Mouse (Mus musculus) limb, embryonic 13.5 days (tissue): Measurements from ENCODE around the gene Trim2. TPM values are rescaled to one million over a fixed set of nuclear protein-coding genes. Genes with fewer than 3 reads are reported as not detected.

Experiments
- ATAC-seq: fragments of 200-750 bp; cut with Nextera tagmentation; 2 replicates; pipeline ENCODE4 v1.8.0; 2017; ENCODE audit warnings: low read depth, moderate number of reproducible peaks, moderate TSS enrichment; ENCODE audit not compliant: low FRiP score
- H3K27ac ChIP-seq: fragments of 300-500 bp; sonication (generic); 2 replicates; pipeline ENCODE4 v1.5.1; 2015; ENCODE audit warnings: inconsistent platforms, mild to moderate bottlenecking, moderate library complexity
- H3K27me3 ChIP-seq: fragments of 300-500 bp; sonication (generic); 2 replicates; pipeline ENCODE4 v1.6.1; 2015; ENCODE audit warnings: mild to moderate bottlenecking, inconsistent platforms
- H3K36me3 ChIP-seq: fragments of 300-500 bp; sonication (generic); 2 replicates; pipeline ENCODE4 v1.6.1; 2015; ENCODE audit warnings: inconsistent platforms, mild to moderate bottlenecking, moderate library complexity
- H3K4me1 ChIP-seq: fragments of 300-500 bp; sonication (generic); 2 replicates; pipeline ENCODE4 v1.6.1; 2015; ENCODE audit warnings: inconsistent platforms
- H3K4me2 ChIP-seq: fragments of 300-500 bp; sonication (generic); replicated peaks from 2 replicates; pipeline ENCODE4 v1.6.1; 2015; ENCODE audit warnings: inconsistent platforms, mild to moderate bottlenecking, moderate library complexity
- H3K4me3 ChIP-seq: fragments of 300-500 bp; sonication (generic); 2 replicates; pipeline ENCODE4 v1.5.1; 2015; ENCODE audit warnings: moderate library complexity, mild to moderate bottlenecking, inconsistent platforms
- H3K9ac ChIP-seq: fragments of 300-500 bp; sonication (generic); 2 replicates; pipeline ENCODE4 v1.6.1; 2015; ENCODE audit warnings: mild to moderate bottlenecking, inconsistent platforms
- H3K9me3 ChIP-seq: fragments of 300-500 bp; sonication (generic); 2 replicates; pipeline ENCODE4 v1.6.1; 2016; ENCODE audit warnings: inconsistent platforms
- whole genome bisulfite sequencing: fragments of 180-500 bp; shearing (Covaris S2); methylation state at CpG from one replicate; pipeline ENCODE4 v1.1.7; 2015; 5-methylcytosine and 5-hydroxymethylcytosine counted together
- polyA plus RNA-seq: library from polyadenylated mRNA; unstranded; fragments of >200 nt; fragmentation: Nextera tagmentation; extraction: Ambion mirVana; gene quantifications from 2 replicates; pipeline ENCODE4 v1.2.1, GENCODE M21; 2015

The Trim2 gene
- polyA plus RNA-seq, 1 experiment from 2014 or later: 19.7 TPM

- ATAC-seq: no peak
- WGBS: 78% methylated on average over 4 of the region's 4 CpGs
- peaks cover 55% of the 10 kb centered on the region for H3K27me3 ChIP-seq
These were observed 5.0 kb downstream of the Trim2 start for GRCm38 (mm10) chr3:84301674-84302073.

GRCm38 (mm10) chr3:84298186-84298585, 8.5 kb downstream of the Trim2 start:
- H3K27me3 ChIP-seq: peaks cover 20% of the 10 kb centered on the region
- H3K36me3 ChIP-seq: no peaks in the 10 kb centered on the region
- WGBS: 64% methylated on average over 3 of the region's 3 CpGs
- H3K4me1 ChIP-seq: no peaks in the 10 kb centered on the region; the same call in 1 of the 2 replicates
- no peak overlapping the region for H3K4me3 ChIP-seq
- H3K27ac ChIP-seq: no peak overlapping the region
- ATAC-seq: no peak
- no peak overlapping the region for H3K4me2 ChIP-seq
- no peaks in the 10 kb centered on the region for H3K9me3 ChIP-seq
- no peak overlapping the region for H3K9ac ChIP-seq

More at GRCm38 (mm10) chr3:84301674-84302073, 5.0 kb downstream of the Trim2 start:
- Histone ChIP-seq H3K36me3 (no peaks in the 10 kb centered on the region), H3K4me1 (peaks cover 23% of the 10 kb centered on the region), H3K27ac (no peak overlapping the region), H3K4me3 (no peak overlapping the region), H3K9me3 (no peaks in the 10 kb centered on the region), H3K4me2 (no peak overlapping the region), H3K9ac (no peak overlapping the region)

DNA sequence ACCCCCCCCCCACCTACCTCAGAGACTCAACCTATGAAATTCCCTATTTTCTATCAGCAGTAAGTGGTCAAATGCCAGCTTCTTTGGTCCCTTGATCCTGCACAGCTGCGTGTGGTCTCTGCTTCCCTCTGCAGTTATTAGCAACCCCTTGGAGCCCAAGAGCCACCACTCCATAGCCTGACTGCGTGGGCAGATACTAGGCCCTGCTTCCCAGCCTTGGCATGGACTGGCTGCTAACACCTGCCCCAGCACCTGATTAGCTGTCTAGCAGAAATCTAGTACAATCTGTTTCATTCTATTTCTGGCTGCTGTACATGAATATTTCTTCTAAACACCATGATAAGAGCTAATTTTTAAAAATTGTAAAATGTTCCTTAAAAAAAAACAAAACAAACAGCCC, 10.0 kb downstream of the Trim2 start:
- WGBS: 56% methylated on average over 2 of the region's 2 CpGs
- Histone ChIP-seq H3K4me1 (no peaks in the 10 kb centered on the region), H3K36me3 (no peaks in the 10 kb centered on the region), H3K27me3 (peaks cover 5% of the 10 kb centered on the region), H3K9me3 (no peaks in the 10 kb centered on the region), H3K4me2 (no peak overlapping the region), H3K27ac (no peak overlapping the region), H3K4me3 (no peak overlapping the region), H3K9ac (no peak overlapping the region)
- ATAC-seq: no peak

GRCm38 (mm10) chr3:84294734-84295133, 11.9 kb downstream of the Trim2 start:
- H3K9ac ChIP-seq: no peak overlapping the region
- H3K27me3 ChIP-seq: 0 out of 2 replicates have a peak, but pooled peaks cover 3% of the 10 kb centered on the region
- H3K27ac ChIP-seq: no peak overlapping the region
- WGBS: 58% methylated on average over 9 of the region's 9 CpGs
- H3K36me3 ChIP-seq: no peaks in the 10 kb centered on the region
- no peak overlapping the region for H3K4me2 ChIP-seq
- H3K4me1 ChIP-seq: no peaks in the 10 kb centered on the region
- no peak overlapping the region for H3K4me3 ChIP-seq
- no peak for ATAC-seq
- H3K9me3 ChIP-seq: no peaks in the 10 kb centered on the region

DNA sequence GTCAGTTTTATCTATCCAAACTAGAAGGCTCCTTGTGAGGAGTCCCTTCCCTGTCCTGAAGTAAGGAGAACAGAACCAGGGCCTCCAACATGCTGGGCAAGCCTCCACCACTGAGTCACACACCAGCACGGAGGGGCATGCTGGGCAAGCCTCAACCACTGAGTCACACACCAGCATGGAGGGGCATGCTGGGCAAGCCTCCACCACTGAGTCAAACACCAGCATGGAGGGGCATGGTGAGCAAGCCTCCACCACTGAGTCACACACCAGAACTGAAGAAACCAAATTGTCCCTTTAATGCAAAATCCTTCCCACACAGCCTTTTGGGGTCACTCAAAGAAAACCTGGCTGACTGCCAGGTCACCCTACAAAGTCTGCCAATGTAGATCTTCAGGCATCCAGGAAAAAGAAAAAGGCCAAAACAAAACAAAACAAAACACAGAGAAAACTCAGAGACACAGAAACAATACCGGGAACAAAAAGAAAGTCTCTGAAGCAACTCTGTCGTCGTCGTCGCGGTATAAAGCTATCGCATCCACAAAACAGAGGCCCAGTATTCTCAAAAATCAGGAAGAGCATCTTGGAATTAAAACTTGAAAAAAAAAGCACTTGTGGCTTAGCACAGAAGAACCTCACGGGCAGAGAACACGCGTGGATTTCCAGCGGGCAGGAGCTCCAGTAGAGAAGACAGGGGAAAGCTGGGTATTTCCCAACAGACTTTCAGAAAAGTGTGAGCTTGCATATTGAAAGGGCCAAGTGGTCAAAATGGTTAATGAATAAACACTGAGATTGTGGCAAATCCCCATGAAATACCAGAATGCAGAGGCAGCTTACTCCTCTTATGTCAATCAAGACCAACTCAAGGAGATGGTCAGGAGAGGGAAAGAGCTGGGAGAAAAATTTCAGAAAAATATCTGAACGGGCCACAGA, 12.7 kb downstream of the Trim2 start:
- Histone ChIP-seq H3K9me3 (no peaks in the 10 kb centered on the region), H3K27me3 (0 out of 2 replicates have a peak, but pooled peaks cover 3% of the 10 kb centered on the region), H3K4me2 (no peak overlapping the region), H3K4me1 (no peaks in the 10 kb centered on the region), H3K9ac (no peak overlapping the region), H3K36me3 (no peaks in the 10 kb centered on the region), H3K4me3 (no peak overlapping the region), H3K27ac (no peak overlapping the region)
- 85% methylated on average over 13 of the region's 13 CpGs for WGBS
- no peak for ATAC-seq

DNA sequence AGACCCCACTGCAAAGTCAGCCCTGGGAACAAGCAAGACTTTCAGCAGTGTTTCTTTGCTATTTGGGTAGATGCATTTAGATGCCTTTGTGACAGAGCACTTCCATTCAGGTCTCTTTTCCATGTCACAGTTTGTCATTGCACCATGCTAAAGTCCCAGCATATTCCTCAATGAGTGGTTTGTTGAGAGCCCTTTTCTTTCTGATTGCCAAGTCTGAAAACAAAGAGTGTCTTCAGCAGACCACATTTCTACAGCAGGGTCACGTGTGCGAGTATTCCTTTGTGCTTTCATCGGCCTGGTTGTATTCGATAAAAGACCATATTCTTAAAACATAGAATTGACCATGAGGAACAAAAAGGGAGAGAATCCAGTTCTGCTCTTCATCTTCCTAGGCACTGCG, 14.4 kb downstream of the Trim2 start:
- no peak overlapping the region for H3K9ac ChIP-seq
- H3K36me3 ChIP-seq: no peaks in the 10 kb centered on the region
- no peaks in the 10 kb centered on the region for H3K9me3 ChIP-seq
- WGBS: 94% methylated on average over 5 of the region's 5 CpGs
- H3K4me3 ChIP-seq: no peak overlapping the region
- no peak overlapping the region for H3K27ac ChIP-seq
- no peaks in the 10 kb centered on the region for H3K4me1 ChIP-seq
- H3K27me3 ChIP-seq: no peaks in the 10 kb centered on the region
- ATAC-seq: no peak
- H3K4me2 ChIP-seq: no peak overlapping the region

- WGBS: 88% methylated on average over 4 of the region's 4 CpGs
- Histone ChIP-seq H3K9ac (no peak overlapping the region), H3K4me1 (no peaks in the 10 kb centered on the region), H3K4me2 (no peak overlapping the region), H3K27me3 (peaks cover 19% of the 10 kb centered on the region), H3K9me3 (no peaks in the 10 kb centered on the region), H3K4me3 (no peak overlapping the region), H3K36me3 (no peaks in the 10 kb centered on the region), H3K27ac (no peak overlapping the region)
- no peak for ATAC-seq
These were observed 17.7 kb downstream of the Trim2 start for GRCm38 (mm10) chr3:84288931-84289330.

GRCm38 (mm10) chr3:84287256-84287655, 19.4 kb downstream of the Trim2 start:
- WGBS: 73% methylated on average over 3 of the region's 3 CpGs
- H3K4me3 ChIP-seq: no peak overlapping the region

DNA sequence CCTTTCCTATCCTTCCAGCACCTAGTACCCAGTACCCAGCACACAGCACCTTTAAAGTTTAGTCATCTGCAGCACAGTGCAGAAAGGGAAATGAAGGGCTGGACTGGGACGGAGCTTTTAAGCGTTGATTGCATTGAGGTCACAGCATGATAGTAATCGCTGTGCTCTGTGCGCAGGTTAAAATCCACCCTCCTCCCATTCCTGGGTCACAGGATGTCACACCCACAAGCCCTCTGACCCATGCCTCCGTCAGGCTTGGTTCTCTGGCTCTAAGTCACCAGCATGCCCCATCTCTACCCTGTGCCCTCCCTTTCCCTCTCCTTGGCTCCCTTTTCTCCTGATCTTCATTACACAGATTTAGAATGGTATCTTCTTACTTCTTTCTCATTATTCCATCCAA, 20.4 kb downstream of the Trim2 start:
- 75% methylated on average over 5 of the region's 5 CpGs for WGBS
- Histone ChIP-seq H3K4me3 (no peak overlapping the region), H3K9ac (no peak overlapping the region), H3K27ac (no peak overlapping the region), H3K4me2 (no peak overlapping the region), H3K27me3 (peaks cover 35% of the 10 kb centered on the region), H3K4me1 (peaks cover 13% of the 10 kb centered on the region), H3K9me3 (no peaks in the 10 kb centered on the region), H3K36me3 (no peaks in the 10 kb centered on the region)
- no peak for ATAC-seq

More at GRCm38 (mm10) chr3:84287256-84287655, 19.4 kb downstream of the Trim2 start:
- Histone ChIP-seq H3K27ac (no peak overlapping the region), H3K9ac (no peak overlapping the region), H3K9me3 (no peaks in the 10 kb centered on the region), H3K4me1 (peaks cover 4% of the 10 kb centered on the region), H3K4me2 (no peak overlapping the region), H3K27me3 (peaks cover 31% of the 10 kb centered on the region), H3K36me3 (no peaks in the 10 kb centered on the region)
- no peak for ATAC-seq

GRCm38 (mm10) chr3:84284796-84285195, 21.9 kb downstream of the Trim2 start:
- no peak overlapping the region for H3K27ac ChIP-seq
- 83% methylated on average over 3 of the region's 3 CpGs for WGBS
- H3K4me3 ChIP-seq: no peak overlapping the region
- H3K4me1 ChIP-seq: peaks cover 22% of the 10 kb centered on the region
- peaks cover 40% of the 10 kb centered on the region for H3K27me3 ChIP-seq
- H3K4me2 ChIP-seq: no peak overlapping the region
- no peaks in the 10 kb centered on the region for H3K9me3 ChIP-seq
- no peak for ATAC-seq
- H3K36me3 ChIP-seq: no peaks in the 10 kb centered on the region
- H3K9ac ChIP-seq: no peak overlapping the region

GRCm38 (mm10) chr3:84283524-84283923, 23.2 kb downstream of the Trim2 start:
- no peak for ATAC-seq
- no peak overlapping the region for H3K27ac ChIP-seq
- H3K9ac ChIP-seq: no peak overlapping the region
- H3K9me3 ChIP-seq: no peaks in the 10 kb centered on the region
- WGBS: 70% methylated on average over 8 of the region's 8 CpGs
- H3K4me1 ChIP-seq: peaks cover 29% of the 10 kb centered on the region
- no peak overlapping the region for H3K4me3 ChIP-seq
- no peaks in the 10 kb centered on the region for H3K36me3 ChIP-seq
- H3K4me2 ChIP-seq: no peak overlapping the region
- H3K27me3 ChIP-seq: peaks cover 46% of the 10 kb centered on the region

GRCm38 (mm10) chr3:84281936-84282371, 24.7 kb downstream of the Trim2 start:
- ATAC-seq: no peak
- no peaks in the 10 kb centered on the region for H3K36me3 ChIP-seq
- peaks cover 29% of the 10 kb centered on the region for H3K4me1 ChIP-seq
- H3K27me3 ChIP-seq: peaks cover 52% of the 10 kb centered on the region
- no peak overlapping the region for H3K4me3 ChIP-seq
- H3K4me2 ChIP-seq: peak overlapping the region; percentile 27
- 16% methylated on average over 10 of the region's 10 CpGs for WGBS
- no peaks in the 10 kb centered on the region for H3K9me3 ChIP-seq
- H3K27ac ChIP-seq: no peak overlapping the region
- H3K9ac ChIP-seq: no peak overlapping the region
